Mouse (Mus musculus): ENCODE data around the gene Dedd2. TPM values are rescaled to one million over a fixed set of nuclear protein-coding genes. Genes with fewer than 3 reads are reported as not detected.
"Not testable (repeated sequence)": the region's sequence is repeated elsewhere in the genome, so short reads cannot be mapped to it uniquely, and the experiment has no call there.

Gene Dedd2
- polyA plus RNA-seq (2012; rRNA removed), result 37.6 and 42.4 TPM in 2 replicates

DNA sequence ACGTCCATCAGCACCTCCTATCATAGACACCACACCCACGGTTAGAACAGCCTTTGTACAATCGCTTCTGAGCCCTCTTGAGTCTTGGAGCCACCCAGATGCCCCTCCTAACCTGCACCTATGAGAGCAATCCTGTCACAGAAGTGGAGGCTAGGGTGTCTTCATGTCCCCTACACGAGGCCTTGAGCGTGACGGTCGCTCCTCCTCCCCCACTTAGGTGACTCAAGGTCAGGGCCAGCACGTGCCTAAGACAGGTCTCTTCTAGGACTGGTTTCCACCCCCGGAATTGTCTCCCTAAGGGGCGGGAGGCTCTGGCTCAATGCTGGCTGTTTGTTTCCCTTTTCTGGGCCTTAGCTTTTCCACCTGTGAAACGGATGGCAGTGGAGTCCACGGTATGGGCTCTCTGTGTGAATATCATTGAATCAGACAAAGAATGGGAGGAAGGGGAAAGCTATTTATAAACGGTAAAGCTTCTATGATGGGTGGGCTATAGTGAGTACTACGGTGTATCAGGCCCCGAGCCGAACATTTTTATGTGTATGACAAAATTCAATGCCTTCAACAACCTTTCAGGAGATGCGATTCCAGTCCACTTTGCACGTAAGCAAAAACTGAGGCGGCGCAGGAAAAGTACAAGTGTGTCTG lies at the start of gene Dedd2:
Gene Dedd2, minus strand, starts transcription at position 159 of the 645 bp plus-strand sequence.
- 1% methylated on average over 20 of the region's 20 CpGs for WGBS
- TF ChIP-seq CTCF (IDR thresholded peaks at IDR 0.05; ENCODE audit: insufficient read depth, low read length) (no peak), POLR2A (IDR thresholded peaks at IDR 0.05; ENCODE audit: borderline replicate concordance, extremely low read depth, low read depth, low read length) (peak; percentile 20; the same call in 1 of the 2 replicates)
- peak within 1 kb of the TSS; percentile 89 for H3K4me3 ChIP-seq (replicated peaks; ENCODE audit: extremely low read depth, low read depth, low read length)
- peaks cover 11% of the 10 kb centered on the region for H3K4me1 ChIP-seq (ENCODE audit: control insufficient read depth, insufficient read depth, low read length)
- DNase-seq, result peak; percentile 48

- 59% methylated on average over 8 of the region's 8 CpGs for WGBS
- H3K4me3 ChIP-seq (replicated peaks; ENCODE audit: extremely low read depth, low read depth, low read length), result no peak overlapping the region
- TF ChIP-seq CTCF (IDR thresholded peaks at IDR 0.05; ENCODE audit: insufficient read depth, low read length) (no peak), POLR2A (IDR thresholded peaks at IDR 0.05; ENCODE audit: borderline replicate concordance, extremely low read depth, low read depth, low read length) (no peak)
Observed at GRCm38 (mm10) chr7:25269545-25270271, 49.3 kb upstream of the Dedd2 start.

DNA sequence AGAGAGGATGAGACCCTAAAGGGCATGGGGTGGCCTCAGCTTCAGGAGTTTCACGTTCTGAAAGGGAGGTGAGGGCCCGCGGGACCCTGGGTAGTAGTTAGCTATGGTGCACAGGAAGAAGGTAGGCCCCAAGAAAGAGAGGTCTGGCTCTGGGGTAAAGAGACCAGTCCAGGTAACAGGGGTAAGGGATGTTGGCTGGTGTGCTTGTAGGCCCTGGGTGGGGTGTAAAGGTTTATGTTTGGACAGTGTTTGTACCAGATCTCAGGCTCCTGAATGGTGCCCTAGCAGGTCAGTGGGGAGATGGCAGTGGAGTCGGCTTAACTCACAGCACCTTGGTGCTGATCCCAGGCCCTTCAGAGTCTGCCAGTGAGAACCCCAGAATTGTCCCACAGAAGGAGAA lies 48.6 kb upstream of the Dedd2 start:
- DNase-seq, result no peak
- 18% methylated on average over 4 of the region's 4 CpGs for WGBS
- TF ChIP-seq CTCF (IDR thresholded peaks at IDR 0.05; ENCODE audit: insufficient read depth, low read length) (no peak), POLR2A (IDR thresholded peaks at IDR 0.05; ENCODE audit: borderline replicate concordance, extremely low read depth, low read depth, low read length) (no peak)
- Histone ChIP-seq H3K4me1 (ENCODE audit: control insufficient read depth, insufficient read depth, low read length) (peaks cover 11% of the 10 kb centered on the region), H3K4me3 (replicated peaks; ENCODE audit: extremely low read depth, low read depth, low read length) (peak overlapping the region; percentile 71)

More at GRCm38 (mm10) chr7:25269545-25270271, 49.3 kb upstream of the Dedd2 start:
- peaks cover 13% of the 10 kb centered on the region for H3K4me1 ChIP-seq (ENCODE audit: control insufficient read depth, insufficient read depth, low read length)
- no peak for DNase-seq

DNA sequence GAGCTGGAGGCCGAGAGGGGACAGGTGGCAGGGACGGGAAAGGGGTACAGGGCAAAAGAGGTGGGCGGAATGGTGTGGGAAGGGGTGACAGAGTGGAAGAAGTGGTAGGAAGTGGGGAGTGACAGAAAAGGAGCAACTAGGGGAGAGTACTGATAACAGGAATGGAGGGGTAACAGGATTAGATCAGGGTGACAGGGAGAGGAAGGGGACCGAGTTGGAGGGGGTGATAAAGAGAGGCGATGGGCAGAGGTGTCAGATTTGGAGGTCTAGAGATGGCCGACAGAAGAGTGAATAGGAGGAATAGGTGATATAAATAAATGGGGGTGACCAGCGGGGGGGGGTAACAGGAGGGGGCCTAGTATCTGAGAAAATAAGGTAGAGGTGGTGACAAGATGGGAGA lies 48.2 kb upstream of the Dedd2 start:
- DNase-seq, result no peak
- TF ChIP-seq CTCF (IDR thresholded peaks at IDR 0.05; ENCODE audit: insufficient read depth, low read length) (no peak), POLR2A (IDR thresholded peaks at IDR 0.05; ENCODE audit: borderline replicate concordance, extremely low read depth, low read depth, low read length) (no peak)
- WGBS, result 1% methylated on average over 7 of the region's 7 CpGs

DNA sequence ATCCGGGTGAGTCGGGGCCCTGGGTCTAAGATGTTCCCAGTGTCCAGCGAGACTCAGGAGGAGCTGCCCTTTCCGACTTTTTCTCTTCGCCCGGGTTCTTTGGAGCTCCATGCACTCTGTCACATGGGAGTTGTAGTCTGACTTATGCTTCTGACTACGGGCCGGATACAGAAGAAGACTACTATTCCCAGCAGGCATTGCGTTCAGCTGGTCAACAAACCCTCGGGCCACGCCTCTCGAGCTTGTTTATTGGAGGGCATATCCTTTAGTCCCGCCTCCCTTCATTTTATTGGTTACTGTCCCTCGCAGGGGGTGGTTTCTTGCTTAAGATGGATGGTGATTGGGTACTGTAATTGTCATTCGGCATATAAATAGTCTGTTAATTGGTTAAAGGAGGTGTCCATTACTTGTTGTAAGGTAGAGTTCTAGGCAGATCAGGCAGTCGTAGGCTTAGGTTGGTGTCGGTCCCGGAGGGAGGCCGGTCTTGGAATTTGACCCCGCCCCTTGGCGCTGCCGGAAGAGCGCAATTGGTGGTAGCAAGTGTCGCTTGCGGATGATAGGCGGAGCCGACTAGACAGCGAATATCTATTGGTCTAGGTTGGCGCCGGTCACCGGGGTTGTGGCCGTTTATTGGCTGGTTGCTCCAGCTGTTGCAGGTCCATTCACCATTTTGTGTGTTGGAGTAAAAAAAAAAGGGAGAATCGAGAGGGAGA lies 47.5 kb upstream of the Dedd2 start:
- WGBS, result under 1% methylated on average over 33 of the region's 33 CpGs
- peak; percentile 97 for DNase-seq
- Histone ChIP-seq H3K4me3 (replicated peaks; ENCODE audit: extremely low read depth, low read depth, low read length) (peak overlapping the region; percentile 95), H3K4me1 (ENCODE audit: control insufficient read depth, insufficient read depth, low read length) (peaks cover 11% of the 10 kb centered on the region)
- no peak for TF ChIP-seq CTCF (IDR thresholded peaks at IDR 0.05; ENCODE audit: insufficient read depth, low read length)
- TF ChIP-seq POLR2A (IDR thresholded peaks at IDR 0.05; ENCODE audit: borderline replicate concordance, extremely low read depth, low read depth, low read length), result no peak; the same call in 1 of the 2 replicates

More for the DNA sequence above, 48.2 kb upstream of the Dedd2 start:
- peak overlapping the region; percentile 71 for H3K4me3 ChIP-seq (replicated peaks; ENCODE audit: extremely low read depth, low read depth, low read length)
- peaks cover 11% of the 10 kb centered on the region for H3K4me1 ChIP-seq (ENCODE audit: control insufficient read depth, insufficient read depth, low read length)

- H3K4me3 ChIP-seq (replicated peaks; ENCODE audit: extremely low read depth, low read depth, low read length), result peak within 1 kb of the TSS; percentile 95
- under 1% methylated on average over 29 of the region's 29 CpGs for WGBS
- TF ChIP-seq POLR2A (IDR thresholded peaks at IDR 0.05; ENCODE audit: borderline replicate concordance, extremely low read depth, low read depth, low read length) (peak; percentile 53; the same call in 1 of the 2 replicates), CTCF (IDR thresholded peaks at IDR 0.05; ENCODE audit: insufficient read depth, low read length) (no peak)
- peak; percentile 99 for DNase-seq
- peaks cover 11% of the 10 kb centered on the region for H3K4me1 ChIP-seq (ENCODE audit: control insufficient read depth, insufficient read depth, low read length)
Observed at GRCm38 (mm10) chr7:25267301-25267750, 46.9 kb upstream of the Dedd2 start, which contains the start of gene Cic. Gene Cic, plus strand, starts transcription at chr7:25267704.

DNA sequence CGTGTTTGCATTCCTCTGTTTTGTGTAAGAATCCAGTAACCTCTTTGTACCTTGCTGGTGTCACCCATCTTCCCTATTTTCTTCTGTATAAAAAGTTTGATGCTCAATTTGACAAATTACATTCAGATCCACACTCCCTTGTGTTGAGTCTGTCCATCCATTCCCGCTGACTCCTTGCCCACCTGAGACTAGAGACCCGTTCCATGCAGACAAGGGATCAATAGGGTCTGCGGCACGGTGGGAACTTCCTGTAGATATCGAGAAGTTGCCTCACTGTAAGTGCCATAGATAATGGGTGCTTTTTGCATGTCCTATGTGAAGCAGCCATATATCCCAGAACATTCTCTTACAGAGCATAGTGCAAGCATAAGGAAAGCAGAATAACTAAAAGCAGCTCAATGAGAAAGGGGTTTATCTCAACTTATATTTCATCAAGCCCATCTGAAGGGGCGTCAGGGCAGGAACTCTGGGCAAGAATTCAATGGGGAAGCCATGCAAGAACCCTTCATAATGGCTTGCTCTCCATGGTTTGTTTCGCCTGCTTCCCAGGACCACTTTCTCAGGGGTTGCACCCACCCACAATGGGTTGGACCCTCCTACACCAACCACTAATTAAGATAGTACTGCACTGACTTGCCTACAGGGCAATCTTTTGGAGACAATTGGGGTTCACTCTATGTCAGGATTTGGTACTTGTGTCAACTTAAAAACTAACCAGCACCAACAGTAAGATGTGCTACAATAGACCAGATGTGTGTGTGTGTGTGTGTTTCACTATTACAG lies 46.0 kb upstream of the Dedd2 start:
- Histone ChIP-seq H3K4me1 (ENCODE audit: control insufficient read depth, insufficient read depth, low read length) (peaks cover 11% of the 10 kb centered on the region), H3K4me3 (replicated peaks; ENCODE audit: extremely low read depth, low read depth, low read length) (no peak overlapping the region)
- no peak for DNase-seq
- no peak for TF ChIP-seq POLR2A (IDR thresholded peaks at IDR 0.05; ENCODE audit: borderline replicate concordance, extremely low read depth, low read depth, low read length)
- no peak for TF ChIP-seq CTCF (IDR thresholded peaks at IDR 0.05; ENCODE audit: insufficient read depth, low read length)
- 85% methylated on average over 8 of the region's 8 CpGs for WGBS

- peaks cover 11% of the 10 kb centered on the region for H3K4me1 ChIP-seq (ENCODE audit: control insufficient read depth, insufficient read depth, low read length)
- WGBS, result 76% methylated on average over 5 of the region's 5 CpGs
- not testable (repeated sequence) for DNase-seq; H3K4me3 ChIP-seq (replicated peaks; ENCODE audit: extremely low read depth, low read depth, low read length)
Observed at GRCm38 (mm10) chr7:25265743-25266142, 45.3 kb upstream of the Dedd2 start.

Data from lung, adult 2 months (tissue).